Mouse (Mus musculus) cerebellum, adult 2 months (tissue): Measurements from ENCODE around the gene Ccdc120. TPM values are rescaled to one million over a fixed set of nuclear protein-coding genes. Genes with fewer than 3 reads are reported as not detected.

Experiments
- DNase-seq, 2 experiments: peaks; one replicate each; pipeline ENCODE4 v3.0.0; 2021
- H3K27ac ChIP-seq: fragments of 200-500 bp; 2 replicates; pipeline ENCODE4 v1.5.1; 2012; ENCODE audit warnings: low read length, control low read depth, inconsistent platforms; ENCODE audit not compliant: insufficient read depth
- H3K27me3 ChIP-seq: fragments of 200-500 bp; 2 replicates; pipeline ENCODE4 v1.6.1; 2012; ENCODE audit warnings: inconsistent platforms, mild to moderate bottlenecking, low read length, moderate library complexity; ENCODE audit not compliant: control insufficient read depth, insufficient read depth
- H3K4me1 ChIP-seq: fragments of 200-500 bp; 2 replicates; pipeline ENCODE4 v1.6.1; 2011; ENCODE audit warnings: low read length; ENCODE audit not compliant: control insufficient read depth, insufficient read depth
- H3K4me3 ChIP-seq: fragments of 200-500 bp; replicated peaks from 2 replicates; pipeline ENCODE3; 2011; ENCODE audit warnings: mild to moderate bottlenecking, low read depth, low read length, control low read depth; ENCODE audit not compliant: insufficient read depth
- CTCF ChIP-seq: fragments of 200-500 bp; IDR thresholded peaks from 2 replicates; pipeline ENCODE4 v1.5.1; 2011; ENCODE audit warnings: low read depth, mild to moderate bottlenecking, control low read depth, low read length, moderate library complexity, borderline replicate concordance; ENCODE audit not compliant: insufficient read depth
- POLR2A ChIP-seq: fragments of 200-500 bp; IDR thresholded peaks from 2 replicates; pipeline ENCODE4 v1.6.1; 2011; ENCODE audit warnings: low read length, control low read depth, borderline replicate concordance; ENCODE audit not compliant: insufficient read depth
- WGBS: fragments of 180-500 bp; shearing (Covaris S2); methylation state at CpG from one replicate; pipeline ENCODE4 v1.1.7; 2018; 5-methylcytosine and 5-hydroxymethylcytosine counted together
- polyA plus RNA-seq: library from polyadenylated mRNA; depleted of rRNA; stranded (reverse); fragments of >200 nt; gene quantifications from 2 replicates; pipeline ENCODE4 v1.2.3, GENCODE M21; 2012; rRNA removed

Ccdc120 gene
- polyA plus RNA-seq, result 68.3 and 82.6 TPM in 2 replicates

- TF ChIP-seq CTCF (no peak), POLR2A (no peak)
Measured at GRCm38 (mm10) chrX:7750432-7751116, at the start of gene Ccdc120. Ccdc120 (minus strand) TSS chrX:7750905.

GRCm38 (mm10) chrX:7797327-7797726, 46.6 kb upstream of the Ccdc120 start:
- Histone ChIP-seq H3K27ac (no peak overlapping the region), H3K4me3 (no peak overlapping the region), H3K27me3 (no peaks in the 10 kb centered on the region), H3K4me1 (no peaks in the 10 kb centered on the region)
- no peak for TF ChIP-seq CTCF
- TF ChIP-seq POLR2A, result no peak
- no peak for DNase-seq
- WGBS, result 87% methylated on average over 3 of the region's 3 CpGs

More at GRCm38 (mm10) chrX:7750432-7751116, at the start of gene Ccdc120:
- DNase-seq, result peak; percentile 83 to 85
- no peaks in the 10 kb centered on the region for H3K27me3 ChIP-seq
- H3K4me3 ChIP-seq, result peak within 1 kb of the TSS; percentile 75
- H3K4me1 ChIP-seq, result no peaks in the 10 kb centered on the region; the same call in 1 of the 2 replicates
- H3K27ac ChIP-seq, result peak within 1 kb of the TSS; percentile 55; the same call in 1 of the 2 replicates
- 7% methylated on average over 34 of the region's 56 CpGs for WGBS

- TF ChIP-seq CTCF (no peak), POLR2A (no peak)
- no peaks in the 10 kb centered on the region for H3K4me1 ChIP-seq
- DNase-seq, result no peak
- H3K27ac ChIP-seq, result no peak overlapping the region
- no peak overlapping the region for H3K4me3 ChIP-seq
- WGBS, result 37% methylated on average over 7 of the region's 7 CpGs
- H3K27me3 ChIP-seq, result no peaks in the 10 kb centered on the region
Measured at GRCm38 (mm10) chrX:7795016-7795415, 44.3 kb upstream of the Ccdc120 start.

- no peaks in the 10 kb centered on the region for H3K27me3 ChIP-seq
- TF ChIP-seq POLR2A, result no peak
- peak; percentile 34; the same call in 1 of the 2 replicates for TF ChIP-seq CTCF
- no peak overlapping the region for H3K27ac ChIP-seq
- no peak overlapping the region for H3K4me3 ChIP-seq
- no peaks in the 10 kb centered on the region for H3K4me1 ChIP-seq
- 41% methylated on average over 3 of the region's 3 CpGs for WGBS
- DNase-seq, result peak in 1 of 2 experiments; percentile 21
Measured at GRCm38 (mm10) chrX:7793361-7793760, 42.7 kb upstream of the Ccdc120 start.

GRCm38 (mm10) chrX:7790309-7790708, 39.6 kb upstream of the Ccdc120 start:
- TF ChIP-seq POLR2A, result no peak
- TF ChIP-seq CTCF, result no peak
- DNase-seq, result peak in 1 of 2 experiments; percentile 7
- no peak overlapping the region for H3K27ac ChIP-seq
- no peaks in the 10 kb centered on the region for H3K4me1 ChIP-seq
- no peaks in the 10 kb centered on the region for H3K27me3 ChIP-seq
- H3K4me3 ChIP-seq, result peak overlapping the region; percentile 97
- WGBS, result 12% methylated on average over 5 of the region's 5 CpGs

- Histone ChIP-seq H3K27me3 (no peaks in the 10 kb centered on the region), H3K27ac (no peak within 1 kb of the TSS; the same call in 1 of the 2 replicates), H3K4me1 (no peaks in the 10 kb centered on the region), H3K4me3 (peak within 1 kb of the TSS; percentile 97)
- 5% methylated on average over 24 of the region's 24 CpGs for WGBS
- TF ChIP-seq POLR2A (peak; percentile 59; the same call in 1 of the 2 replicates), CTCF (no peak)
- peak; percentile 71 to 81 for DNase-seq
Measured at GRCm38 (mm10) chrX:7789542-7790136, 38.9 kb upstream of the Ccdc120 start, which contains the start of gene Gripap1. Gripap1 (plus strand) TSS chrX:7789765.

GRCm38 (mm10) chrX:7782603-7783092, 31.9 kb upstream of the Ccdc120 start:
- Histone ChIP-seq H3K27me3 (no peaks in the 10 kb centered on the region), H3K4me1 (no peaks in the 10 kb centered on the region), H3K4me3 (no peak overlapping the region), H3K27ac (no peak overlapping the region)
- 77% methylated on average over 4 of the region's 4 CpGs for WGBS
- DNase-seq, result no peak
- TF ChIP-seq POLR2A (no peak), CTCF (no peak)
